Mouse (Mus musculus): ENCODE results near the gene Ctnnal1. TPM values are rescaled to one million over a fixed set of nuclear protein-coding genes. Genes with fewer than 3 reads are reported as not detected.
A peak's percentile ranks its signal among the peaks of the same experiment; 100 is the strongest.

Gene Ctnnal1
- polyA plus RNA-seq, 1 experiment from 2014 or later: 31.7 TPM

- Histone ChIP-seq H3K4me2 (replicated peaks) (no peak overlapping the region), H3K27ac (no peak overlapping the region), H3K4me3 (no peak overlapping the region), H3K4me1 (peaks cover 15% of the 10 kb centered on the region; the same call in 1 of the 2 replicates), H3K36me3 (no peaks in the 10 kb centered on the region), H3K9me3 (no peaks in the 10 kb centered on the region), H3K27me3 (no peaks in the 10 kb centered on the region), H3K9ac (no peak overlapping the region)
- 77% methylated on average over 8 of the region's 8 CpGs for WGBS
- ATAC-seq (ENCODE audit: low FRiP score, low read depth): no peak; the same call in 1 of the 2 replicates
Measured at GRCm38 (mm10) chr4:56856371-56856949, 8.5 kb downstream of the Ctnnal1 start.

- no peaks in the 10 kb centered on the region for H3K9me3 ChIP-seq
- peaks cover 19% of the 10 kb centered on the region; the same call in 1 of the 2 replicates for H3K4me1 ChIP-seq
- H3K4me3 ChIP-seq: no peak overlapping the region
- H3K27me3 ChIP-seq: no peaks in the 10 kb centered on the region
- no peak for ATAC-seq (ENCODE audit: low FRiP score, low read depth)
- WGBS: 92% methylated on average over 5 of the region's 5 CpGs
- no peak overlapping the region for H3K27ac ChIP-seq
- no peak overlapping the region for H3K9ac ChIP-seq
- H3K4me2 ChIP-seq (replicated peaks): no peak overlapping the region
- H3K36me3 ChIP-seq: no peaks in the 10 kb centered on the region
Measured at GRCm38 (mm10) chr4:56855935-56856334, 9.1 kb downstream of the Ctnnal1 start.

GRCm38 (mm10) chr4:56850724-56851123 lies 14.3 kb downstream of the Ctnnal1 start:
- H3K27ac ChIP-seq: peak overlapping the region; percentile 11; the same call in 1 of the 2 replicates
- no peak for ATAC-seq (ENCODE audit: low FRiP score, low read depth)
- H3K4me1 ChIP-seq: peaks cover 23% of the 10 kb centered on the region
- H3K9me3 ChIP-seq: no peaks in the 10 kb centered on the region
- 35% methylated on average over 6 of the region's 6 CpGs for WGBS
- H3K4me3 ChIP-seq: no peak overlapping the region
- H3K4me2 ChIP-seq (replicated peaks): no peak overlapping the region
- H3K36me3 ChIP-seq: peaks cover 3% of the 10 kb centered on the region; the same call in 1 of the 2 replicates
- no peaks in the 10 kb centered on the region for H3K27me3 ChIP-seq
- 0 out of 2 replicates have a peak overlapping the region, but pooled peaks have one; percentile 8 for H3K9ac ChIP-seq

GRCm38 (mm10) chr4:56848044-56848443 lies 16.9 kb downstream of the Ctnnal1 start:
- Histone ChIP-seq H3K27me3 (no peaks in the 10 kb centered on the region), H3K9me3 (peaks cover 3% of the 10 kb centered on the region; the same call in 1 of the 2 replicates), H3K4me2 (replicated peaks) (no peak overlapping the region), H3K27ac (no peak overlapping the region), H3K9ac (no peak overlapping the region), H3K36me3 (peaks cover 22% of the 10 kb centered on the region), H3K4me3 (no peak overlapping the region), H3K4me1 (peaks cover 16% of the 10 kb centered on the region)
- WGBS: 88% methylated on average over 6 of the region's 6 CpGs
- no peak for ATAC-seq (ENCODE audit: low FRiP score, low read depth)

GRCm38 (mm10) chr4:56847400-56847799 lies 17.6 kb downstream of the Ctnnal1 start:
- H3K4me2 ChIP-seq (replicated peaks): no peak overlapping the region
- H3K27ac ChIP-seq: no peak overlapping the region
- peaks cover 11% of the 10 kb centered on the region for H3K4me1 ChIP-seq
- peaks cover 3% of the 10 kb centered on the region; the same call in 1 of the 2 replicates for H3K9me3 ChIP-seq
- no peak overlapping the region for H3K4me3 ChIP-seq
- no peak for ATAC-seq (ENCODE audit: low FRiP score, low read depth)
- whole genome bisulfite sequencing: 91% methylated on average over 3 of the region's 3 CpGs
- H3K27me3 ChIP-seq: no peaks in the 10 kb centered on the region
- peaks cover 22% of the 10 kb centered on the region for H3K36me3 ChIP-seq
- no peak overlapping the region for H3K9ac ChIP-seq

- Histone ChIP-seq H3K4me2 (replicated peaks) (no peak overlapping the region), H3K4me3 (no peak overlapping the region), H3K27ac (no peak overlapping the region), H3K9me3 (peaks cover 3% of the 10 kb centered on the region; the same call in 1 of the 2 replicates), H3K4me1 (peaks cover 5% of the 10 kb centered on the region), H3K27me3 (no peaks in the 10 kb centered on the region), H3K36me3 (peaks cover 32% of the 10 kb centered on the region), H3K9ac (no peak overlapping the region)
- no peak for ATAC-seq (ENCODE audit: low FRiP score, low read depth)
- 67% methylated on average over 12 of the region's 12 CpGs for WGBS
Measured at GRCm38 (mm10) chr4:56845896-56846533, 19.0 kb downstream of the Ctnnal1 start.

GRCm38 (mm10) chr4:56844911-56845310 lies 20.1 kb downstream of the Ctnnal1 start:
- Histone ChIP-seq H3K27ac (no peak overlapping the region), H3K36me3 (peaks cover 42% of the 10 kb centered on the region), H3K9me3 (peaks cover 3% of the 10 kb centered on the region; the same call in 1 of the 2 replicates), H3K4me3 (no peak overlapping the region), H3K4me1 (no peaks in the 10 kb centered on the region), H3K9ac (no peak overlapping the region), H3K27me3 (no peaks in the 10 kb centered on the region), H3K4me2 (replicated peaks) (no peak overlapping the region)
- WGBS: 90% methylated on average over 4 of the region's 4 CpGs
- ATAC-seq (ENCODE audit: low FRiP score, low read depth): no peak

GRCm38 (mm10) chr4:56843963-56844362 lies 21.0 kb downstream of the Ctnnal1 start:
- no peaks in the 10 kb centered on the region for H3K4me1 ChIP-seq
- ATAC-seq (ENCODE audit: low FRiP score, low read depth): no peak
- H3K36me3 ChIP-seq: peaks cover 42% of the 10 kb centered on the region
- no peak overlapping the region for H3K4me2 ChIP-seq (replicated peaks)
- H3K27ac ChIP-seq: no peak overlapping the region
- WGBS: 94% methylated on average over 2 of the region's 2 CpGs
- no peak overlapping the region for H3K9ac ChIP-seq
- no peaks in the 10 kb centered on the region for H3K27me3 ChIP-seq
- H3K9me3 ChIP-seq: peaks cover 3% of the 10 kb centered on the region; the same call in 1 of the 2 replicates
- H3K4me3 ChIP-seq: no peak overlapping the region

GRCm38 (mm10) chr4:56842501-56842900 lies 22.5 kb downstream of the Ctnnal1 start:
- no peak for ATAC-seq (ENCODE audit: low FRiP score, low read depth)
- H3K4me2 ChIP-seq (replicated peaks): no peak overlapping the region
- H3K27ac ChIP-seq: no peak overlapping the region
- WGBS: 85% methylated on average over 7 of the region's 7 CpGs
- H3K9me3 ChIP-seq: peaks cover 3% of the 10 kb centered on the region; the same call in 1 of the 2 replicates
- H3K9ac ChIP-seq: no peak overlapping the region
- no peak overlapping the region for H3K4me3 ChIP-seq
- no peaks in the 10 kb centered on the region for H3K4me1 ChIP-seq
- H3K36me3 ChIP-seq: peaks cover 53% of the 10 kb centered on the region
- no peaks in the 10 kb centered on the region for H3K27me3 ChIP-seq

- Histone ChIP-seq H3K4me2 (replicated peaks) (no peak overlapping the region), H3K27me3 (no peaks in the 10 kb centered on the region), H3K36me3 (peaks cover 62% of the 10 kb centered on the region), H3K4me1 (no peaks in the 10 kb centered on the region), H3K9ac (no peak overlapping the region), H3K9me3 (peaks cover 3% of the 10 kb centered on the region; the same call in 1 of the 2 replicates), H3K27ac (no peak overlapping the region), H3K4me3 (no peak overlapping the region)
- no peak for ATAC-seq (ENCODE audit: low FRiP score, low read depth)
- WGBS: 79% methylated on average over 3 of the region's 3 CpGs
Measured at GRCm38 (mm10) chr4:56840297-56840696, 24.7 kb downstream of the Ctnnal1 start.

GRCm38 (mm10) chr4:56837661-56838060 lies 27.3 kb downstream of the Ctnnal1 start:
- H3K27ac ChIP-seq: no peak overlapping the region
- no peaks in the 10 kb centered on the region for H3K9me3 ChIP-seq
- no peaks in the 10 kb centered on the region for H3K27me3 ChIP-seq
- H3K4me3 ChIP-seq: no peak overlapping the region
- no peak overlapping the region for H3K4me2 ChIP-seq (replicated peaks)
- peaks cover 64% of the 10 kb centered on the region for H3K36me3 ChIP-seq
- ATAC-seq (ENCODE audit: low FRiP score, low read depth): no peak
- H3K4me1 ChIP-seq: no peaks in the 10 kb centered on the region
- H3K9ac ChIP-seq: no peak overlapping the region
- 90% methylated on average over 6 of the region's 6 CpGs for WGBS

GRCm38 (mm10) chr4:56831998-56832397 lies 33.0 kb downstream of the Ctnnal1 start:
- ATAC-seq (ENCODE audit: low FRiP score, low read depth): no peak
- Histone ChIP-seq H3K4me1 (peaks cover 14% of the 10 kb centered on the region), H3K4me3 (no peak overlapping the region), H3K9me3 (no peaks in the 10 kb centered on the region), H3K27me3 (no peaks in the 10 kb centered on the region), H3K36me3 (peaks cover 52% of the 10 kb centered on the region), H3K4me2 (replicated peaks) (no peak overlapping the region), H3K9ac (no peak overlapping the region), H3K27ac (no peak overlapping the region)
- 85% methylated on average over 7 of the region's 7 CpGs for WGBS

Measured in limb, embryonic 13.5 days (tissue).